In genomic region chr4:109973991-109974654, GRCm38 (mm10) we compare ENCODE assay signal across 10 mouse cellular contexts. TPM values are rescaled to one million over a fixed set of nuclear protein-coding genes. Genes with fewer than 3 reads are reported as not detected.
A peak's percentile ranks its signal among the peaks of the same experiment; 100 is the strongest.
DNase-seq lines count a peak whose midpoint lies in the region; ATAC-seq lines count a peak whose summit lies in the region.
"Had no signal": no experiment of that assay in that cellular context is flagged by ENCODE, and none has a peak within 500 bp of the region (broad histone marks: within the 10 kb centered on the region; RNA-seq: fewer than 3 reads in every experiment).

No protein-coding gene starts in this region.

- peak overlapping the region; percentile 32; the same call in 1 of the 2 replicates for H3K4me3 ChIP-seq in heart, embryonic 10.5 days
- no peak overlapping the region for H3K4me3 ChIP-seq in liver, embryonic 11.5 days (ENCODE audit: low read depth, low read length)
- H3K4me3 ChIP-seq in embryonic facial prominence, embryonic 14.5 days (ENCODE audit: low read depth, low read length): peak overlapping the region; percentile 13; the same call in 1 of the 2 replicates
- H3K4me3 ChIP-seq in limb, embryonic 10.5 days: peak overlapping the region; percentile 30; the same call in 1 of the 2 replicates

- no peak for DNase-seq in heart, embryonic 10.5 days (ENCODE audit: low spot score)
- no peak for DNase-seq in heart, postnatal 36 days
- peak; percentile 37 for DNase-seq in liver, embryonic 11.5 days (ENCODE audit: low spot score)
- no peak for DNase-seq in liver
- no peak for DNase-seq in embryonic facial prominence, embryonic 14.5 days (ENCODE audit: low spot score)
- peak; percentile 49 for DNase-seq in limb, embryonic 10.5 days (ENCODE audit: low spot score)
- DNase-seq in ovary, postnatal 10 days (ENCODE audit: low spot score): no peak
- DNase-seq in Muller cell, postnatal 12 days (ENCODE audit: inconsistent ontology term): no peak
- DNase-seq: heart, postnatal 14 days; lung, adult 18-20 months had no signal

- intact Hi-C loops in heart, postnatal 36 days (cut with DNase I): no loop called here

- no peak overlapping the region for H3K27ac ChIP-seq in heart, embryonic 10.5 days
- H3K27ac ChIP-seq in liver, embryonic 11.5 days (ENCODE audit: low read depth, low read length): no peak overlapping the region
- no peak overlapping the region for H3K27ac ChIP-seq in embryonic facial prominence, embryonic 14.5 days (replicated peaks; ENCODE audit: low read depth, low read length)
- H3K27ac ChIP-seq in limb, embryonic 10.5 days: no peak overlapping the region

- H3K36me3 ChIP-seq in heart, embryonic 10.5 days: no peaks in the 10 kb centered on the region
- H3K36me3 ChIP-seq in liver, embryonic 11.5 days (ENCODE audit: control insufficient read depth, insufficient read depth, low read length): no peaks in the 10 kb centered on the region
- no peaks in the 10 kb centered on the region for H3K36me3 ChIP-seq in embryonic facial prominence, embryonic 14.5 days (ENCODE audit: control insufficient read depth, insufficient read depth, low read length)
- H3K36me3 ChIP-seq in limb, embryonic 10.5 days: no peaks in the 10 kb centered on the region

- H3K4me1 ChIP-seq in heart, embryonic 10.5 days: peaks cover 20% of the 10 kb centered on the region
- peaks cover 4% of the 10 kb centered on the region for H3K4me1 ChIP-seq in liver, embryonic 11.5 days (replicated peaks; ENCODE audit: control insufficient read depth, insufficient read depth, low read length)
- peaks cover 5% of the 10 kb centered on the region; the same call in 1 of the 2 replicates for H3K4me1 ChIP-seq in embryonic facial prominence, embryonic 14.5 days (ENCODE audit: control insufficient read depth, insufficient read depth, low read length)
- peaks cover 28% of the 10 kb centered on the region for H3K4me1 ChIP-seq in limb, embryonic 10.5 days

- peaks cover 89% of the 10 kb centered on the region for H3K27me3 ChIP-seq in heart, embryonic 10.5 days (ENCODE audit: insufficient read depth, poor library complexity, severe bottlenecking)
- peaks cover 86% of the 10 kb centered on the region for H3K27me3 ChIP-seq in liver, embryonic 11.5 days (replicated peaks; ENCODE audit: control insufficient read depth, insufficient read depth, low read length)
- H3K27me3 ChIP-seq in embryonic facial prominence, embryonic 14.5 days (replicated peaks; ENCODE audit: control insufficient read depth, insufficient read depth, low read length): peaks cover 85% of the 10 kb centered on the region
- H3K27me3 ChIP-seq in limb, embryonic 10.5 days (ENCODE audit: low read depth, poor library complexity, severe bottlenecking): peaks cover 97% of the 10 kb centered on the region

- WGBS in heart, embryonic 10.5 days: 2% methylated on average over 20 of the region's 20 CpGs
- 5% methylated on average over 20 of the region's 20 CpGs for WGBS in liver, embryonic 11.5 days
- 5% methylated on average over 20 of the region's 20 CpGs for WGBS in embryonic facial prominence, embryonic 14.5 days
- WGBS in limb, embryonic 10.5 days: 2% methylated on average over 20 of the region's 20 CpGs

- no peak overlapping the region for H3K9ac ChIP-seq in liver, embryonic 11.5 days (ENCODE audit: low read depth, low read length)
- no peak overlapping the region for H3K9ac ChIP-seq in embryonic facial prominence, embryonic 14.5 days (ENCODE audit: low read depth, low read length)

- H3K9me3 ChIP-seq in heart, embryonic 10.5 days: no peaks in the 10 kb centered on the region
- no peaks in the 10 kb centered on the region for H3K9me3 ChIP-seq in liver, embryonic 11.5 days (ENCODE audit: control insufficient read depth, low read length)
- H3K9me3 ChIP-seq in embryonic facial prominence, embryonic 14.5 days (ENCODE audit: control insufficient read depth, low read length): peaks cover 4% of the 10 kb centered on the region; the same call in 1 of the 2 replicates
- no peaks in the 10 kb centered on the region for H3K9me3 ChIP-seq in limb, embryonic 10.5 days (replicated peaks)

- no peak for ATAC-seq in liver, embryonic 11.5 days (replicated peaks; ENCODE audit: low FRiP score)
- ATAC-seq in embryonic facial prominence, embryonic 14.5 days (ENCODE audit: low read depth): no peak

- no peak overlapping the region for H3K4me2 ChIP-seq in liver, embryonic 11.5 days
- peak overlapping the region; percentile 33 for H3K4me2 ChIP-seq in embryonic facial prominence, embryonic 14.5 days (ENCODE audit: low read depth, low read length)

RNA-seq across cellular contexts. Expression of gene Dmrta2, which starts 3.7 kb away (rescaled TPM):
- polyA plus RNA-seq in heart, embryonic 10.5 days (2016; fragmentation: Nextera tagmentation; extraction: Ambion mirVana): 0.11 and 0.15 TPM in 2 replicates
- under 1 TPM; 0.08 to 0.16 TPM for total RNA-seq in heart, postnatal 36 days (2021)
- 0.07 TPM in 1 of 2 replicates, not detected in the other for polyA plus RNA-seq in liver, embryonic 11.5 days (2014; fragmentation: Nextera tagmentation; extraction: Ambion mirVana)
- polyA plus RNA-seq in embryonic facial prominence, embryonic 14.5 days (2014; fragmentation: Nextera tagmentation; extraction: Ambion mirVana): 0.71 TPM in 2 replicates
- 0.20 TPM in 2 replicates for polyA plus RNA-seq in limb, embryonic 10.5 days (2016; fragmentation: Nextera tagmentation; extraction: Ambion mirVana)

Comparison
In these comparisons a context has a peak if more than half of its experiments do, and no peak if none do; other contexts are left out.
1. DNase-seq: peak in liver, embryonic 11.5 days (single experiment) and limb, embryonic 10.5 days (single experiment); none in heart, embryonic 10.5 days (single experiment), heart, postnatal 36 days (0 of 2), liver (single experiment), embryonic facial prominence, embryonic 14.5 days (single experiment), ovary, postnatal 10 days (single experiment) and Muller cell, postnatal 12 days (single experiment).